Mouse (Mus musculus) CH12.LX (cell line): ENCODE results near the gene Mrtfb.

Experiments used
- BHLHE40 ChIP-seq: IDR thresholded peaks from 2 replicates; pipeline ENCODE4 v1.6.1; 2011; ENCODE audit warnings: mild to moderate bottlenecking, low read depth, low read length, improper control_type of control experiment
- CTCF ChIP-seq, 2 experiments: IDR thresholded peaks in 1 of 2; conservative IDR thresholded peaks in 1 of 2; 2 replicates each; pipeline ENCODE4 v1.5.1; 2011 to 2012; ENCODE audit warnings: low read depth in 2 of 2, low read length in 2 of 2, improper control_type of control experiment in 1 of 2, inconsistent platforms in 1 of 2, mild to moderate bottlenecking in 1 of 2, moderate library complexity in 1 of 2
- E2F4 ChIP-seq: IDR thresholded peaks from 2 replicates; pipeline ENCODE4 v1.6.1; 2011; ENCODE audit warnings: low read depth, low read length, improper control_type of control experiment; ENCODE audit not compliant: insufficient replicate concordance
- NELFE ChIP-seq: IDR thresholded peaks from 2 replicates; pipeline ENCODE4 v1.6.1; 2011; ENCODE audit warnings: low read depth, low read length, improper control_type of control experiment
- POLR2A ChIP-seq: IDR thresholded peaks from 2 replicates; pipeline ENCODE4 v1.6.1; 2011; ENCODE audit warnings: low read depth, mild to moderate bottlenecking, improper control_type of control experiment, low read length
- POLR2AphosphoS2 ChIP-seq: IDR thresholded peaks from 2 replicates; pipeline ENCODE4 v1.6.1; 2011; ENCODE audit warnings: low read depth, low read length, improper control_type of control experiment
- RCOR1 ChIP-seq: conservative IDR thresholded peaks from 2 replicates; pipeline ENCODE4 v1.6.1; 2012; ENCODE audit warnings: low read depth, mild to moderate bottlenecking, inconsistent platforms, low read length, improper control_type of control experiment
- SMC3 ChIP-seq: IDR thresholded peaks from 2 replicates; pipeline ENCODE4 v1.6.1; 2011; ENCODE audit warnings: low read depth, low read length, improper control_type of control experiment
- TCF12 ChIP-seq: IDR thresholded peaks from 2 replicates; pipeline ENCODE4 v1.6.1; 2014; ENCODE audit warnings: low read depth, mild to moderate bottlenecking, inconsistent platforms, low read length, improper control_type of control experiment

DNA sequence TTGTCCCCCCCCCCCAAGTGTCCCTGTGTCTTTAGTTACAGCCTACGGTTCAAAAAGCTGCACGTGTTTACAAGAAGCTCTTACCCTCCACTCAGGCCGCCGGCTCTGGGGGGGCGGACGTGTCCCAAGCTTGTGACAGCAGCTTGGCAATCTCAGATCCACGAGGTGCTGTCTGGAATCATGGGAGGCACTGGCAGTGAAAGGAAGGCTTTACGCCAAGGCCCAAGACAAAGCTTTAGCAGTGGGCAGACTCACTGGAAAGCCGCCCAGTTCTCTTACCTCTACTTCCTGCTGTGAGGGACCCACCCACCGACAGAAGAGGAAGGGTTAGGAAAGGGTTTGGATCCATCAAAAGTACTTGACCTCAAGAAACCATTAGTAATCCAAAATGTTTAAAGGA lies 160.2 kb downstream of the Mrtfb start:
- TF ChIP-seq TCF12 (no peak), RCOR1 (no peak), POLR2A (no peak), E2F4 (no peak), NELFE (no peak), BHLHE40 (no peak), POLR2AphosphoS2 (no peak), SMC3 (no peak), CTCF (conservative IDR thresholded peaks at IDR 0.05 in 1 of 2, IDR thresholded peaks at IDR 0.05 in 1 of 2; ENCODE audit: low read depth in 2 of 2, low read length in 2 of 2) (no peak)
